In genomic region chr17:44776738-44777270, GRCm38 (mm10) we compare ENCODE assay signal across 7 mouse cellular contexts. TPM values are rescaled to one million over a fixed set of nuclear protein-coding genes. Genes with fewer than 3 reads are reported as not detected.
DNase-seq lines count a peak whose midpoint lies in the region; ATAC-seq lines count a peak whose summit lies in the region.

TSS of gene Supt3 (plus strand) at chr17:44777152.

- H3K27me3 ChIP-seq in intestine, embryonic 15.5 days (replicated peaks), result no peaks in the 10 kb centered on the region
- H3K27me3 ChIP-seq in midbrain, embryonic 10.5 days (ENCODE audit: low read depth, poor library complexity, severe bottlenecking), result no peaks in the 10 kb centered on the region

- H3K36me3 ChIP-seq in intestine, embryonic 15.5 days, result no peaks in the 10 kb centered on the region
- no peaks in the 10 kb centered on the region for H3K36me3 ChIP-seq in midbrain, embryonic 10.5 days

- H3K9ac ChIP-seq in intestine, embryonic 15.5 days, result peak within 1 kb of the TSS; percentile 92

- intact Hi-C loops in left cerebral cortex, postnatal 25 days (cut with DNase I), result loop anchor here (5.0 kb wide), 1 partner anchor 65 kb away; no protein-coding TSS in a partner anchor

- no peaks in the 10 kb centered on the region for H3K9me3 ChIP-seq in intestine, embryonic 15.5 days
- no peaks in the 10 kb centered on the region; the same call in 1 of the 2 replicates for H3K9me3 ChIP-seq in midbrain, embryonic 10.5 days (replicated peaks)

- WGBS in intestine, embryonic 15.5 days, result under 1% methylated on average over 36 of the region's 40 CpGs
- WGBS in midbrain, embryonic 10.5 days, result under 1% methylated on average over 38 of the region's 40 CpGs

- peak; percentile 99 for ATAC-seq in intestine, embryonic 15.5 days

- H3K4me3 ChIP-seq in intestine, embryonic 15.5 days (replicated peaks), result peak within 1 kb of the TSS; percentile 81
- H3K4me3 ChIP-seq in midbrain, embryonic 10.5 days, result peak within 1 kb of the TSS; percentile 93

- peak within 1 kb of the TSS; percentile 86 for H3K27ac ChIP-seq in intestine, embryonic 15.5 days
- H3K27ac ChIP-seq in midbrain, embryonic 10.5 days (replicated peaks), result peak within 1 kb of the TSS; percentile 99

- peaks cover 4% of the 10 kb centered on the region; the same call in 1 of the 2 replicates for H3K4me1 ChIP-seq in intestine, embryonic 15.5 days (replicated peaks)
- H3K4me1 ChIP-seq in midbrain, embryonic 10.5 days, result peaks cover 13% of the 10 kb centered on the region

- H3K4me2 ChIP-seq in intestine, embryonic 15.5 days (replicated peaks), result peak within 1 kb of the TSS; percentile 83

- peak; percentile 99 for DNase-seq in adrenal gland, adult 18-20 months (ENCODE audit: low spot score in 2 of 2)
- peak; percentile 97 for DNase-seq in embryo, embryonic 11 days
- peak; percentile 95 for DNase-seq in gastrocnemius, postnatal 25 days
- peak; percentile 96 to 98 for DNase-seq in left cerebral cortex, postnatal 25 days (ENCODE audit: low spot score in 2 of 2)
- peak; percentile 95 for DNase-seq in midbrain, embryonic 10.5 days (ENCODE audit: low spot score)
- DNase-seq in right cerebral cortex, postnatal 4 days, result peak; percentile 98

RNA-seq across cellular contexts. Expression of gene Supt3, which starts in this region (rescaled TPM):
- 10 to 100 TPM; 19.2 to 30.1 TPM for total RNA-seq in adrenal gland, adult 18-20 months (2021)
- total RNA-seq in gastrocnemius, postnatal 25 days (2021), result 1 to 10 TPM; 6.5 TPM
- polyA plus RNA-seq in intestine, embryonic 15.5 days (2015; fragmentation: Nextera tagmentation; extraction: Ambion mirVana), result 17.6 and 18.6 TPM in 2 replicates
- 10 to 100 TPM; 13.2 TPM for total RNA-seq in left cerebral cortex, postnatal 25 days (2021)
- polyA plus RNA-seq in midbrain, embryonic 10.5 days (2016; fragmentation: Nextera tagmentation; extraction: Ambion mirVana), result 23.4 and 26.0 TPM in 2 replicates

Comparison
In these comparisons a context has a peak if more than half of its experiments do, and no peak if none do; other contexts are left out.
1. Peak in every context shown above with its lines: DNase-seq, ATAC-seq, H3K4me3 ChIP-seq and H3K27ac ChIP-seq.